Mouse (Mus musculus) macrophage (primary cell): ENCODE measurements at regions not wholly inside any gene's neighbourhood (a gene's known extent, or its start where the extent isn't known, plus 50 kb on each side); places are given as distances from the start of the nearest gene placed in this dataset.

Experiments used
- H3K27ac ChIP-seq: fragments of 350-480 bp; formaldehyde crosslinking; 2 replicates; pipeline ENCODE4 v1.9.0; 2021
- H3K36me3 ChIP-seq: fragments of 350-480 bp; formaldehyde crosslinking; 2 replicates; pipeline ENCODE4 v1.9.0; 2021; ENCODE audit errors: inconsistent target
- H3K4me3 ChIP-seq: fragments of 350-480 bp; formaldehyde crosslinking; 2 replicates; pipeline ENCODE4 v1.9.0; 2021; ENCODE audit errors: inconsistent target
- H3K79me2 ChIP-seq: fragments of 350-480 bp; formaldehyde crosslinking; 2 replicates; pipeline ENCODE4 v1.9.0; 2021; ENCODE audit errors: inconsistent target
- WGBS: methylation state at CpG from one replicate; pipeline ENCODE4 v1.1.7; 2026; ENCODE audit warnings: inconsistent platforms; ENCODE audit not compliant: missing documents; 5-methylcytosine and 5-hydroxymethylcytosine counted together

- Histone ChIP-seq H3K27ac (no peak overlapping the region), H3K79me2 (no peaks in the 10 kb centered on the region)
- 84% methylated on average over 16 of the region's 17 CpGs for WGBS
Measured at GRCm38 (mm10) chr8:34486433-34487096, 375.0 kb upstream of the Gm10131 start.

GRCm38 (mm10) chr8:34485905-34486304 is 374.4 kb upstream of the Gm10131 start:
- 82% methylated on average over 9 of the region's 9 CpGs for WGBS
- Histone ChIP-seq H3K4me3 (no peak overlapping the region), H3K36me3 (no peaks in the 10 kb centered on the region), H3K27ac (no peak overlapping the region), H3K79me2 (no peaks in the 10 kb centered on the region)

More at GRCm38 (mm10) chr8:34486433-34487096, 375.0 kb upstream of the Gm10131 start:
- Histone ChIP-seq H3K36me3 (no peaks in the 10 kb centered on the region), H3K4me3 (no peak overlapping the region)

GRCm38 (mm10) chr8:34485346-34485745 is 373.8 kb upstream of the Gm10131 start:
- no peaks in the 10 kb centered on the region for H3K36me3 ChIP-seq
- H3K27ac ChIP-seq: no peak overlapping the region
- no peaks in the 10 kb centered on the region for H3K79me2 ChIP-seq
- whole genome bisulfite sequencing: 95% methylated on average over 6 of the region's 6 CpGs
- H3K4me3 ChIP-seq: no peak overlapping the region

- Histone ChIP-seq H3K36me3 (no peaks in the 10 kb centered on the region), H3K79me2 (no peaks in the 10 kb centered on the region), H3K4me3 (no peak overlapping the region), H3K27ac (no peak overlapping the region)
- WGBS: 66% methylated on average over 6 of the region's 6 CpGs
Measured at GRCm38 (mm10) chr8:34484551-34485335, 373.2 kb upstream of the Gm10131 start.

- Histone ChIP-seq H3K79me2 (no peaks in the 10 kb centered on the region), H3K27ac (no peak overlapping the region), H3K36me3 (no peaks in the 10 kb centered on the region), H3K4me3 (no peak overlapping the region)
- 88% methylated on average over 4 of the region's 4 CpGs for WGBS
Measured at GRCm38 (mm10) chr8:34483212-34483611, 371.7 kb upstream of the Gm10131 start.

- H3K79me2 ChIP-seq: no peaks in the 10 kb centered on the region
- H3K4me3 ChIP-seq: no peak overlapping the region
- WGBS: 97% methylated on average over 2 of the region's 2 CpGs
- H3K36me3 ChIP-seq: no peaks in the 10 kb centered on the region
- H3K27ac ChIP-seq: no peak overlapping the region
Measured at GRCm38 (mm10) chr8:34482676-34483075, 371.1 kb upstream of the Gm10131 start.

- WGBS: 72% methylated on average over 4 of the region's 4 CpGs
Measured at GRCm38 (mm10) chr8:34480496-34480895, 369.0 kb upstream of the Gm10131 start.

GRCm38 (mm10) chr8:34478891-34479290 is 367.4 kb upstream of the Gm10131 start:
- WGBS: 38% methylated on average over 3 of the region's 3 CpGs
- H3K27ac ChIP-seq: no peak overlapping the region
- no peaks in the 10 kb centered on the region for H3K36me3 ChIP-seq
- H3K4me3 ChIP-seq: no peak overlapping the region
- no peaks in the 10 kb centered on the region for H3K79me2 ChIP-seq

More at GRCm38 (mm10) chr8:34480496-34480895, 369.0 kb upstream of the Gm10131 start:
- Histone ChIP-seq H3K36me3 (no peaks in the 10 kb centered on the region), H3K79me2 (no peaks in the 10 kb centered on the region), H3K4me3 (no peak overlapping the region), H3K27ac (no peak overlapping the region)

- WGBS: 100% methylated on average over 1 of the region's 1 CpGs
- Histone ChIP-seq H3K27ac (no peak overlapping the region), H3K4me3 (no peak overlapping the region)
Measured at GRCm38 (mm10) chr8:34478465-34478864, 366.9 kb upstream of the Gm10131 start.

GRCm38 (mm10) chr8:34476146-34476820 is 364.7 kb upstream of the Gm10131 start:
- no peaks in the 10 kb centered on the region for H3K79me2 ChIP-seq
- H3K4me3 ChIP-seq: no peak overlapping the region
- no peak overlapping the region for H3K27ac ChIP-seq
- 90% methylated on average over 3 of the region's 3 CpGs for WGBS
- H3K36me3 ChIP-seq: no peaks in the 10 kb centered on the region

More at GRCm38 (mm10) chr8:34478465-34478864, 366.9 kb upstream of the Gm10131 start:
- H3K79me2 ChIP-seq: no peaks in the 10 kb centered on the region
- no peaks in the 10 kb centered on the region for H3K36me3 ChIP-seq

GRCm38 (mm10) chr8:34474593-34474992 is 363.1 kb upstream of the Gm10131 start:
- 97% methylated on average over 7 of the region's 7 CpGs for WGBS

GRCm38 (mm10) chr8:34473769-34474168 is 362.2 kb upstream of the Gm10131 start:
- Histone ChIP-seq H3K4me3 (no peak overlapping the region), H3K27ac (no peak overlapping the region), H3K79me2 (no peaks in the 10 kb centered on the region), H3K36me3 (no peaks in the 10 kb centered on the region)
- WGBS: 94% methylated on average over 10 of the region's 10 CpGs

More at GRCm38 (mm10) chr8:34474593-34474992, 363.1 kb upstream of the Gm10131 start:
- H3K27ac ChIP-seq: no peak overlapping the region
- H3K79me2 ChIP-seq: no peaks in the 10 kb centered on the region
- no peak overlapping the region for H3K4me3 ChIP-seq
- H3K36me3 ChIP-seq: no peaks in the 10 kb centered on the region

GRCm38 (mm10) chr8:34473301-34473700 is 361.8 kb upstream of the Gm10131 start:
- Histone ChIP-seq H3K4me3 (no peak overlapping the region), H3K36me3 (no peaks in the 10 kb centered on the region), H3K27ac (no peak overlapping the region), H3K79me2 (no peaks in the 10 kb centered on the region)
- 100% methylated on average over 1 of the region's 1 CpGs for WGBS

GRCm38 (mm10) chr8:34472846-34473245 is 361.3 kb upstream of the Gm10131 start:
- Histone ChIP-seq H3K79me2 (no peaks in the 10 kb centered on the region), H3K27ac (no peak overlapping the region), H3K4me3 (no peak overlapping the region), H3K36me3 (no peaks in the 10 kb centered on the region)
- WGBS: 55% methylated on average over 6 of the region's 6 CpGs

- no peak overlapping the region for H3K27ac ChIP-seq
- H3K79me2 ChIP-seq: no peaks in the 10 kb centered on the region
- 84% methylated on average over 8 of the region's 8 CpGs for WGBS
- no peak overlapping the region for H3K4me3 ChIP-seq
- H3K36me3 ChIP-seq: no peaks in the 10 kb centered on the region
Measured at GRCm38 (mm10) chr8:34472434-34472833, 360.9 kb upstream of the Gm10131 start.
